Comparison of ENCODE assay signal across 8 mouse cellular contexts in genomic region chr17:10744709-10745461, GRCm38 (mm10).
DNase-seq lines count a peak whose midpoint lies in the region; ATAC-seq and TF ChIP-seq lines count a peak whose summit lies in the region.

No protein-coding gene starts in this region.

- TF ChIP-seq CTCF in cerebellum, adult 2 months (IDR thresholded peaks at IDR 0.05; ENCODE audit: borderline replicate concordance, insufficient read depth, low read depth, low read length) = peak; percentile 61

- no peak for TF ChIP-seq POLR2A in cerebellum, adult 2 months (IDR thresholded peaks at IDR 0.05; ENCODE audit: borderline replicate concordance, insufficient read depth, low read length)

- H3K36me3 ChIP-seq in hindbrain, embryonic 12.5 days = no peaks in the 10 kb centered on the region

- no peaks in the 10 kb centered on the region for H3K4me1 ChIP-seq in cerebellum, adult 2 months (ENCODE audit: control insufficient read depth, insufficient read depth, low read length)
- H3K4me1 ChIP-seq in hindbrain, embryonic 12.5 days = peaks cover 16% of the 10 kb centered on the region

- WGBS in cerebellum, adult 2 months = 44% methylated on average over 4 of the region's 4 CpGs
- 8% methylated on average over 4 of the region's 4 CpGs for WGBS in hindbrain, embryonic 12.5 days

- no peaks in the 10 kb centered on the region for H3K9me3 ChIP-seq in hindbrain, embryonic 12.5 days (replicated peaks)

- no peak overlapping the region for H3K4me3 ChIP-seq in cerebellum, adult 2 months (replicated peaks; ENCODE audit: insufficient read depth, low read depth, low read length)
- H3K4me3 ChIP-seq in hindbrain, embryonic 12.5 days = no peak overlapping the region

- no peak overlapping the region for H3K27ac ChIP-seq in cerebellum, adult 2 months (ENCODE audit: insufficient read depth, low read length)
- H3K27ac ChIP-seq in hindbrain, embryonic 12.5 days = peak overlapping the region; percentile 89

- H3K9ac ChIP-seq in hindbrain, embryonic 12.5 days = no peak overlapping the region

- H3K4me2 ChIP-seq in hindbrain, embryonic 12.5 days (replicated peaks) = peak overlapping the region; percentile 29; the same call in 1 of the 2 replicates

- DNase-seq in MN1 (ENCODE audit: low spot score) = peak; percentile 13
- peak; percentile 38 to 64 for DNase-seq in cerebellum, adult 2 months
- peak; percentile 56 for DNase-seq in forelimb bud, embryonic 11.5 days (ENCODE audit: low read depth, low spot score)
- DNase-seq in layer of hippocampus, adult 9-11 months = peak; percentile 80
- peak; percentile 45 for DNase-seq in lung, postnatal 25 days (ENCODE audit: low spot score)
- peak; percentile 54 for DNase-seq in retina, postnatal 7 days (ENCODE audit: low read depth, low spot score)
- DNase-seq in thymus, postnatal 0 days (ENCODE audit: low spot score) = no peak

- ATAC-seq in hindbrain, embryonic 12.5 days (ENCODE audit: low FRiP score) = peak; percentile 95

- no peaks in the 10 kb centered on the region for H3K27me3 ChIP-seq in cerebellum, adult 2 months (ENCODE audit: control insufficient read depth, insufficient read depth, low read length)
- no peaks in the 10 kb centered on the region for H3K27me3 ChIP-seq in hindbrain, embryonic 12.5 days
